Mouse (Mus musculus) heart, embryonic 14.5 days (tissue): ENCODE results near the gene Il17rd. TPM values are rescaled to one million over a fixed set of nuclear protein-coding genes. Genes with fewer than 3 reads are reported as not detected.

Source experiments
- ATAC-seq: fragments of 200-750 bp; cut with Nextera tagmentation; 2 replicates; pipeline ENCODE4 v1.8.0; 2017; ENCODE audit warnings: low read depth, moderate TSS enrichment; ENCODE audit not compliant: insufficient number of reproducible peaks, insufficient read depth, low FRiP score
- H3K27ac ChIP-seq, 2 experiments: fragments of 200-500 bp in 1 of 2; fragments of 300-500 bp in 1 of 2; sonication (generic) in 1 of 2; replicated peaks in 1 of 2; 2 replicates each; pipeline ENCODE4 v1.5.1; 2012 to 2014; ENCODE audit warnings: low read depth in 2 of 2, low read length in 2 of 2, control low read depth in 1 of 2, mild to moderate bottlenecking in 1 of 2, mixed read lengths in 1 of 2; ENCODE audit not compliant: control insufficient read depth in 1 of 2, insufficient read depth in 1 of 2
- H3K27me3 ChIP-seq: fragments of 300-500 bp; sonication (generic); 2 replicates; pipeline ENCODE4 v1.6.1; 2014; ENCODE audit warnings: mild to moderate bottlenecking, low read length, control low read depth; ENCODE audit not compliant: control insufficient read depth, insufficient read depth
- H3K36me3 ChIP-seq: fragments of 300-500 bp; sonication (generic); 2 replicates; pipeline ENCODE4 v1.6.1; 2014; ENCODE audit warnings: mild to moderate bottlenecking, control low read depth, low read length, mixed read lengths; ENCODE audit not compliant: control insufficient read depth, insufficient read depth
- H3K4me1 ChIP-seq, 2 experiments: fragments of 200-500 bp in 1 of 2; fragments of 300-500 bp in 1 of 2; sonication (generic) in 1 of 2; 2 replicates each; pipeline ENCODE4 v1.6.1; 2012 to 2014; ENCODE audit warnings: low read length in 2 of 2, control low read depth in 1 of 2, mixed read lengths in 1 of 2; ENCODE audit not compliant: control insufficient read depth in 2 of 2, insufficient read depth in 2 of 2
- H3K4me2 ChIP-seq: fragments of 300-500 bp; sonication (generic); 2 replicates; pipeline ENCODE4 v1.6.1; 2014; ENCODE audit warnings: mild to moderate bottlenecking, low read length
- H3K4me3 ChIP-seq, 2 experiments: fragments of 200-500 bp in 1 of 2; fragments of 300-500 bp in 1 of 2; sonication (generic) in 1 of 2; 2 replicates each; pipeline ENCODE4 v1.5.1; 2012 to 2014; ENCODE audit warnings: low read length in 2 of 2, mild to moderate bottlenecking in 2 of 2, control low read depth in 1 of 2, low read depth in 1 of 2, moderate library complexity in 1 of 2; ENCODE audit not compliant: control insufficient read depth in 1 of 2, insufficient read depth in 1 of 2
- H3K9ac ChIP-seq: fragments of 300-500 bp; sonication (generic); 2 replicates; pipeline ENCODE4 v1.6.1; 2014; ENCODE audit warnings: mild to moderate bottlenecking, low read length
- H3K9me3 ChIP-seq: fragments of 300-500 bp; sonication (generic); 2 replicates; pipeline ENCODE4 v1.6.1; 2016; ENCODE audit warnings: low read length, control low read depth; ENCODE audit not compliant: control insufficient read depth
- WGBS: fragments of 180-500 bp; shearing (Covaris S2); extraction: QIAGEN DNeasy Blood & Tissue Kit; methylation state at CpG from one replicate; pipeline ENCODE4 v1.1.7; 2014; 5-methylcytosine and 5-hydroxymethylcytosine counted together
- polyA plus RNA-seq: library from polyadenylated mRNA; unstranded; fragments of >200 nt; fragmentation: Nextera tagmentation; extraction: Ambion mirVana; gene quantifications from 2 replicates; pipeline ENCODE4 v1.2.1, GENCODE M21; 2014

Il17rd gene
- polyA plus RNA-seq, 1 experiment from 2014 or later, result 1.5 TPM

GRCm38 (mm10) chr14:27048231-27048956 lies 9.7 kb downstream of the Il17rd start:
- no peak overlapping the region for H3K4me2 ChIP-seq
- H3K4me1 ChIP-seq, result peaks cover 19 to 31% of the 10 kb centered on the region in 2 experiments
- no peak overlapping the region for H3K4me3 ChIP-seq
- no peak overlapping the region for H3K27ac ChIP-seq
- 68% methylated on average over 8 of the region's 8 CpGs for WGBS
- ATAC-seq, result no peak
- H3K9me3 ChIP-seq, result no peaks in the 10 kb centered on the region
- H3K36me3 ChIP-seq, result no peaks in the 10 kb centered on the region
- H3K27me3 ChIP-seq, result no peaks in the 10 kb centered on the region
- no peak overlapping the region for H3K9ac ChIP-seq

GRCm38 (mm10) chr14:27050043-27050442 lies 11.3 kb downstream of the Il17rd start:
- no peak for ATAC-seq
- 47% methylated on average over 9 of the region's 9 CpGs for WGBS
- Histone ChIP-seq H3K9me3 (no peaks in the 10 kb centered on the region), H3K9ac (no peak overlapping the region), H3K27ac (no peak overlapping the region), H3K4me2 (no peak overlapping the region), H3K36me3 (no peaks in the 10 kb centered on the region), H3K27me3 (no peaks in the 10 kb centered on the region), H3K4me3 (no peak overlapping the region), H3K4me1 (peaks cover 5 to 15% of the 10 kb centered on the region in 2 experiments)

GRCm38 (mm10) chr14:27050560-27051510 lies 12.1 kb downstream of the Il17rd start:
- no peaks in the 10 kb centered on the region for H3K27me3 ChIP-seq
- no peaks in the 10 kb centered on the region for H3K36me3 ChIP-seq
- no peak overlapping the region for H3K4me2 ChIP-seq
- H3K9me3 ChIP-seq, result no peaks in the 10 kb centered on the region
- 73% methylated on average over 18 of the region's 18 CpGs for WGBS
- H3K9ac ChIP-seq, result no peak overlapping the region
- H3K4me1 ChIP-seq, result peaks cover 3 to 8% of the 10 kb centered on the region in 2 experiments; a peak in 2 of 4 replicates
- H3K27ac ChIP-seq, result no peak overlapping the region
- no peak for ATAC-seq
- H3K4me3 ChIP-seq, result no peak overlapping the region

- Histone ChIP-seq H3K27me3 (no peaks in the 10 kb centered on the region), H3K4me3 (no peak overlapping the region), H3K4me1 (peaks cover 3 to 8% of the 10 kb centered on the region in 2 experiments; a peak in 2 of 4 replicates), H3K9me3 (no peaks in the 10 kb centered on the region), H3K9ac (no peak overlapping the region), H3K27ac (no peak overlapping the region), H3K4me2 (no peak overlapping the region), H3K36me3 (no peaks in the 10 kb centered on the region)
- 73% methylated on average over 5 of the region's 5 CpGs for WGBS
- ATAC-seq, result no peak
These were observed 12.8 kb downstream of the Il17rd start for GRCm38 (mm10) chr14:27051511-27051895.

- no peak for ATAC-seq
- Histone ChIP-seq H3K4me3 (no peak overlapping the region), H3K9me3 (no peaks in the 10 kb centered on the region), H3K27ac (peak overlapping the region in 1 of 2 experiments; percentile 1; a peak in 1 of 4 replicates), H3K9ac (0 out of 2 replicates have a peak overlapping the region, but pooled peaks have one; percentile 8), H3K4me2 (peak overlapping the region; percentile 55), H3K4me1 (peaks cover 20 to 32% of the 10 kb centered on the region in 2 experiments), H3K36me3 (no peaks in the 10 kb centered on the region), H3K27me3 (no peaks in the 10 kb centered on the region)
- 13% methylated on average over 13 of the region's 13 CpGs for WGBS
These were observed 19.9 kb downstream of the Il17rd start for GRCm38 (mm10) chr14:27058535-27059223.

GRCm38 (mm10) chr14:27059224-27059558 lies 20.4 kb downstream of the Il17rd start:
- Histone ChIP-seq H3K36me3 (no peaks in the 10 kb centered on the region), H3K27ac (0 out of 4 replicates have a peak overlapping the region, but pooled peaks of 1 of the 2 experiments have one; percentile 1), H3K4me2 (peak overlapping the region; percentile 55), H3K27me3 (no peaks in the 10 kb centered on the region), H3K4me3 (no peak overlapping the region), H3K9ac (0 out of 2 replicates have a peak overlapping the region, but pooled peaks have one; percentile 8), H3K4me1 (peaks cover 20 to 32% of the 10 kb centered on the region in 2 experiments), H3K9me3 (no peaks in the 10 kb centered on the region)
- WGBS, result 20% methylated on average over 8 of the region's 8 CpGs
- ATAC-seq, result no peak

DNA sequence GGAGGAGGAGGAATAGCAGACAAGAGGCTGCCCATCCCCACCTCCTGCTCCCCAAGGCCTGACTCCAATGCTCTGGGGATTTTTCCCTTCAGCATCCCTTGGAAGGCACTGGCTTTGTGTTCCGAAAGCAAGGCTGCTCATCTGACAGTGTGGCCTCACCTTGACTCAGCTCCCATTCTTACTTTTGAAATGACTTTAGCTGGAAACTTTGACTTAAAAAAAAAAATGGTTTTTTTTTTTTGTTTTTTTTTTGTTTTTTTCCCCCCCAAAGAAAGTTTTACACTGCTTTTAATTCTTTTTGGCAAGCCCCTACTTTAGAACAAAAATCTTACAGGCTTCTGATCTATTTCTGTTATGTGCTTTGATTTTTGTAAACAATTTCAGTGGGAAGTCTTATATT lies 24.6 kb downstream of the Il17rd start:
- peaks cover 22 to 25% of the 10 kb centered on the region in 2 experiments for H3K4me1 ChIP-seq
- ATAC-seq, result no peak

More for the DNA sequence above, 24.6 kb downstream of the Il17rd start:
- Histone ChIP-seq H3K4me2 (no peak overlapping the region), H3K9me3 (no peaks in the 10 kb centered on the region), H3K36me3 (no peaks in the 10 kb centered on the region), H3K27me3 (no peaks in the 10 kb centered on the region), H3K4me3 (no peak overlapping the region), H3K9ac (no peak overlapping the region), H3K27ac (no peak overlapping the region)
- WGBS, result 91% methylated on average over 1 of the region's 1 CpGs
